Mouse (Mus musculus) fibroblast of lung, adult 2 months (primary cell): Measurements from ENCODE around the gene Stxbp5l.
"Not testable (repeated sequence)": the region's sequence is repeated elsewhere in the genome, so short reads cannot be mapped to it uniquely, and the experiment has no call there.

Source experiments
- DNase-seq: peaks from one replicate; pipeline ENCODE4 v3.0.0-alpha.2; 2011; ENCODE audit warnings: low read depth

Gene Stxbp5l

DNA sequence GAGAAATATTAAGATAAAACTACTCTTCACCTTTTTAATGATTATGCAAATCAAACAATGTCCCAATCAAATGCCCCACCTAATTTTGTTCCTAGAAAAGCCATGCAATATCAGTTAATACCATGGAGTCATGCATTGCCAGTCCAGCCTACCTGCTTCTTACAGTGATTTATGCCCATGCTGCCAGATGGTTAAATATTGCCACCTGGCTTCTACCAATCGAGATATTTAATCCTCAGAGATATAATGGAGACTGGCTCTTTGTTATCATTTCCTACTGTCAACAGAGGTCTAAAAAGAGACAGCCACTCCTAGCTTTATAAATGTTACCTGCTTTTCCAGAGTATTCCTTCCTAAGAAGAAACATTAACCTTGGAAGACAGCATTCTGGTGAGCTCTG lies 104.6 kb downstream of the Stxbp5l start:
- DNase-seq = no peak

GRCm38 (mm10) chr16:37273681-37274080 lies 111.1 kb downstream of the Stxbp5l start:
- DNase-seq = no peak

GRCm38 (mm10) chr16:37261678-37262077 lies 123.1 kb downstream of the Stxbp5l start:
- DNase-seq = no peak

GRCm38 (mm10) chr16:37219151-37219550 lies 165.6 kb downstream of the Stxbp5l start:
- DNase-seq = no peak

DNA sequence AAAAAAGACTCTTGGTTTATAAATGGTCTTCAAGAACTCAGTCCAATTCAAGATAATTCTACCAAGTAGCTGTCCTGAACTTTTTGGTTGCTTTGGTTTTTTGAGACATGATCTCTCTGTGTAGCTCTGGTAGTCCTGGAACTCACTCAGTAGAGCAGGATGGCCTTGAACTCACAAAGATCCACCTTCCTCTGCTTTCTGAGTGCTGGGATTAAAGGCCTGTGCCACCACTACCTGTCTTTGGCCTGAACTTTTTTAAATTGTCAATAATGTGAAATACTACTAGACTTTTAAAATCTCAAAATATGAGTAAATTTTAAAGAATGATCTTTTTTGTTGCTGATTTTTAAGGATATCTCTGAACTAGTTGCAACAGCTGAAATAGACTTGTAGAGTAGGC lies 176.0 kb downstream of the Stxbp5l start:
- DNase-seq = no peak

GRCm38 (mm10) chr16:37194152-37194551 lies 190.6 kb downstream of the Stxbp5l start:
- no peak for DNase-seq

DNA sequence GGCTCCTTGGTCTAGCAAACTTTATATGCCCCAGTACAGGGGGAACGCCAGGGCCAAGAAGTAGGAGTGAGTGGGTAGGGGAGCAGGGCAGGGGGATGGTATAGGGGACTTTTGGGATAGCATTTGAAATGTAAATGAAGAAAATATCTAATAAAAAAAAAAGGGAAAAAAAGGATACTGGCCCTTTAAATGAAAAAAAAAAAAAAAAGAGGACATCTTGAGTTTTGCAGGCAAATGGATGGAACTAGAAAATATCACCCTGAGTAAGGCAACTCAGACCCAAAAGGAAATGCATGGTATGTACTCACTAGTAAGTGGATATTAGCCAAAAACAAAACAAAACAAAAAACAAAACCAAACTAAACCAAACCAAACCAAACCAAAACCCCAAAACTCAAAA lies 259.6 kb downstream of the Stxbp5l start:
- not testable (repeated sequence) for DNase-seq

DNA sequence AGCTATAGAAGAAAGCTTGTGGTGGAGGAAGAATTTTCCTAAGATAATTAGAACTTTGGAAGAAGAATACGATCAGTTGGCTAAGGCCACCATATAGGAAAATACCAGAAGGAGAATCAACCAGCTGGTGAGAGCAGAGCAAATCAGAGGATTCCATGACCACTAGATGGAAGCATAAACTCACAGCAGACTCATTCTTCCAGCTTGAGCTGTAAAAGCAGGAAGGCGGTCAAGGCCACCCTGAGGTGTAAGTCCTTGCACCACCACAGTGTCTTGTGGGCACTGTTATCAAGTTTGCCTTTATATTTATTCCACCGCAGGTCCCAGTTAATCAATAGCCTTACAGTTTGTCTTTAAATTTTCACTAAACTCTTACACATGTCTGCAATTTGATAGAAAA lies 275.5 kb downstream of the Stxbp5l start:
- peak; percentile 34 for DNase-seq

DNA sequence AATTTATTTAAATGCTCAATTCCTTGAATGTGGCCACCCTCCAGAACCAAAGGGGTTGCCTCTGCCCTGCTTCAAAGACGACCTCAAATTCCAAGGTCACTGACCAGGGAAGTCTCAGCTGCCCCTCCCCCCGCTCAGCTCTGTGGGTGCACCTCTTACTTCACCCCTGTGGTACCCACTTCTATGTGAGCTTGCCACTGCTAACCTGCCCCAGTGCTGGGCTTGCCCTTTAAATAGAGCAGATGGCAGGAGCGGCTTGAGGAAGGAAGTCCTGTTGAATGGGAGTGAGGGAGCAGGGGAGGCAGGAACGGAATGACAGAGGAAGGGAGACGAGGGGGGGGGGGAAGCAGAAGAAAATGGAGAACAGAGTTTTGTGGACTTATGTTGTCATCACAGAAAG lies 276.0 kb downstream of the Stxbp5l start:
- no peak for DNase-seq

GRCm38 (mm10) chr16:37094169-37094833 lies 290.5 kb downstream of the Stxbp5l start:
- no peak for DNase-seq

- no peak for DNase-seq
Observed at GRCm38 (mm10) chr16:37089648-37090047, 295.1 kb downstream of the Stxbp5l start.

- no peak for DNase-seq
Observed at GRCm38 (mm10) chr16:37072354-37072753, 312.4 kb downstream of the Stxbp5l start.
